In genomic region chr13:52029868-52030422, GRCm38 (mm10) we compare ENCODE assay signal across 22 mouse cellular contexts.
A peak's percentile ranks its signal among the peaks of the same experiment; 100 is the strongest.
DNase-seq lines count a peak whose midpoint lies in the region; ATAC-seq and TF ChIP-seq lines count a peak whose summit lies in the region.
"Had no signal": no experiment of that assay in that cellular context is flagged by ENCODE, and none has a peak within 500 bp of the region (broad histone marks: within the 10 kb centered on the region; RNA-seq: fewer than 3 reads in every experiment).

No protein-coding gene starts in this region.

- peaks cover 16% of the 10 kb centered on the region for H3K4me1 ChIP-seq in hindbrain, postnatal 0 days (ENCODE audit: insufficient read depth, low read length)
- H3K4me1 ChIP-seq in hindbrain, embryonic 10.5 days (replicated peaks): peaks cover 39% of the 10 kb centered on the region
- H3K4me1 ChIP-seq in kidney, postnatal 0 days (replicated peaks; ENCODE audit: insufficient read depth, low read length): peaks cover 5% of the 10 kb centered on the region; the same call in 1 of the 2 replicates
- peaks cover 7% of the 10 kb centered on the region for H3K4me1 ChIP-seq in neural tube, embryonic 14.5 days (ENCODE audit: control insufficient read depth, insufficient read depth, low read length)

- no peaks in the 10 kb centered on the region for H3K27me3 ChIP-seq in hindbrain, postnatal 0 days (ENCODE audit: insufficient read depth, low read length)
- H3K27me3 ChIP-seq in hindbrain, embryonic 10.5 days (ENCODE audit: insufficient read depth, poor library complexity, severe bottlenecking): peaks cover 12% of the 10 kb centered on the region; the same call in 1 of the 2 replicates
- no peaks in the 10 kb centered on the region for H3K27me3 ChIP-seq in kidney, postnatal 0 days (ENCODE audit: insufficient read depth, low read length)
- H3K27me3 ChIP-seq in neural tube, embryonic 14.5 days (ENCODE audit: control insufficient read depth, insufficient read depth, low read length): no peaks in the 10 kb centered on the region
- H3K27me3 ChIP-seq: embryonic facial prominence, embryonic 12.5 days; heart, embryonic 15.5 days had no signal

- no peaks in the 10 kb centered on the region for H3K9me3 ChIP-seq in hindbrain, postnatal 0 days (ENCODE audit: low read length)
- H3K9me3 ChIP-seq in hindbrain, embryonic 10.5 days: no peaks in the 10 kb centered on the region
- H3K9me3 ChIP-seq in kidney, postnatal 0 days (replicated peaks; ENCODE audit: low read length): no peaks in the 10 kb centered on the region
- no peaks in the 10 kb centered on the region for H3K9me3 ChIP-seq in neural tube, embryonic 14.5 days (ENCODE audit: control insufficient read depth, low read length)
- H3K9me3 ChIP-seq: embryonic facial prominence, embryonic 12.5 days; G1E; heart, embryonic 15.5 days had no signal

- ATAC-seq in hindbrain, postnatal 0 days: peak; percentile 61
- peak; percentile 61 for ATAC-seq in kidney, postnatal 0 days (replicated peaks; ENCODE audit: low FRiP score, low read depth)
- ATAC-seq in neural tube, embryonic 14.5 days (ENCODE audit: low read depth): peak; percentile 42; the same call in 1 of the 2 replicates
- ATAC-seq: CD4-positive, CD25-positive, alpha-beta regulatory T cell, adult 4 months; forebrain, embryonic 16.5 days had no signal

- H3K4me2 ChIP-seq in hindbrain, postnatal 0 days (ENCODE audit: low read depth, low read length): no peak overlapping the region
- H3K4me2 ChIP-seq in kidney, postnatal 0 days (ENCODE audit: low read length): no peak overlapping the region
- H3K4me2 ChIP-seq in neural tube, embryonic 14.5 days (ENCODE audit: low read depth, low read length): no peak overlapping the region
- H3K4me2 ChIP-seq: embryonic facial prominence, embryonic 12.5 days; heart, embryonic 11.5 days; heart, embryonic 15.5 days had no signal

- H3K27ac ChIP-seq in hindbrain, postnatal 0 days: no peak overlapping the region
- no peak overlapping the region for H3K27ac ChIP-seq in hindbrain, embryonic 10.5 days
- H3K27ac ChIP-seq in kidney, postnatal 0 days: no peak overlapping the region
- no peak overlapping the region for H3K27ac ChIP-seq in neural tube, embryonic 14.5 days (ENCODE audit: low read depth, low read length)
- H3K27ac ChIP-seq: embryonic facial prominence, embryonic 12.5 days; heart, adult 2 months; heart, embryonic 15.5 days had no signal

- no peaks in the 10 kb centered on the region for H3K36me3 ChIP-seq in hindbrain, postnatal 0 days (ENCODE audit: insufficient read depth, low read length)
- no peaks in the 10 kb centered on the region for H3K36me3 ChIP-seq in hindbrain, embryonic 10.5 days
- no peaks in the 10 kb centered on the region for H3K36me3 ChIP-seq in kidney, postnatal 0 days (ENCODE audit: insufficient read depth, low read length)
- H3K36me3 ChIP-seq in neural tube, embryonic 14.5 days (ENCODE audit: control insufficient read depth, insufficient read depth, low read length): no peaks in the 10 kb centered on the region
- H3K36me3 ChIP-seq: embryonic facial prominence, embryonic 12.5 days; G1E; heart, embryonic 15.5 days had no signal

- H3K4me3 ChIP-seq in hindbrain, postnatal 0 days (ENCODE audit: low read length): no peak overlapping the region
- H3K4me3 ChIP-seq in hindbrain, embryonic 10.5 days: no peak overlapping the region
- H3K4me3 ChIP-seq in kidney, postnatal 0 days (replicated peaks; ENCODE audit: low read depth, low read length): no peak overlapping the region
- H3K4me3 ChIP-seq in neural tube, embryonic 14.5 days (ENCODE audit: low read depth, low read length): no peak overlapping the region
- H3K4me3 ChIP-seq: embryonic facial prominence, embryonic 12.5 days; heart, adult 2 months; heart, embryonic 15.5 days had no signal

- no peak for TF ChIP-seq CTCF in hindbrain, postnatal 0 days (IDR thresholded peaks at IDR 0.05; ENCODE audit: low read depth)
- no peak for TF ChIP-seq CTCF in kidney, postnatal 0 days (IDR thresholded peaks at IDR 0.05; ENCODE audit: low read depth)

- DNase-seq in adrenal gland, postnatal 14 days: peak; percentile 3
- DNase-seq in adrenal gland, postnatal 25 days: no peak
- DNase-seq in hindbrain, postnatal 0 days (ENCODE audit: low spot score): peak; percentile 64
- no peak for DNase-seq in hindbrain, embryonic 10.5 days (ENCODE audit: low spot score)
- peak; percentile 63 for DNase-seq in kidney, postnatal 0 days (ENCODE audit: low spot score)
- no peak for DNase-seq in kidney, adult 9 months
- no peak for DNase-seq in neural tube, embryonic 10.5 days (ENCODE audit: extremely low spot score, low spot score)
- DNase-seq: adrenal gland, adult 8-10 months; B cell, adult 2 months; cerebellum, adult 11-12 months; cerebellum, adult 9-10 months; cerebellum, postnatal 25 days; gastrocnemius, postnatal 14 days; heart, adult 2 months; heart, postnatal 14 days had no signal

- 36% methylated on average over 3 of the region's 3 CpGs for WGBS in hindbrain, postnatal 0 days
- WGBS in hindbrain, embryonic 10.5 days: 61% methylated on average over 3 of the region's 3 CpGs
- WGBS in kidney, postnatal 0 days: 27% methylated on average over 3 of the region's 3 CpGs
- WGBS in neural tube, embryonic 14.5 days: 35% methylated on average over 3 of the region's 3 CpGs

- no peak overlapping the region for H3K9ac ChIP-seq in hindbrain, postnatal 0 days (replicated peaks; ENCODE audit: low read length)
- no peak overlapping the region for H3K9ac ChIP-seq in kidney, postnatal 0 days (ENCODE audit: low read depth, low read length)
- no peak overlapping the region for H3K9ac ChIP-seq in neural tube, embryonic 14.5 days (replicated peaks; ENCODE audit: low read depth, low read length)
- H3K9ac ChIP-seq: embryonic facial prominence, embryonic 12.5 days; heart, embryonic 15.5 days had no signal

Comparison
In these comparisons a context has a peak if more than half of its experiments do, and no peak if none do; other contexts are left out.
1. DNase-seq: peak in adrenal gland, postnatal 14 days (single experiment), hindbrain, postnatal 0 days (single experiment) and kidney, postnatal 0 days (single experiment); none in adrenal gland, postnatal 25 days (single experiment), hindbrain, embryonic 10.5 days (single experiment), kidney, adult 9 months (single experiment) and neural tube, embryonic 10.5 days (single experiment).
2. Peak in every context shown above with its lines, with median percentiles within 50 percentile points of each other: ATAC-seq.